Mouse (Mus musculus) cerebellum, adult 2 months (tissue): ENCODE measurements around the gene Tubal3. TPM values are rescaled to one million over a fixed set of nuclear protein-coding genes. Genes with fewer than 3 reads are reported as not detected.
"Not testable (repeated sequence)": the region's sequence is repeated elsewhere in the genome, so short reads cannot be mapped to it uniquely, and the experiment has no call there.

Source experiments
- DNase-seq, 2 experiments: peaks; one replicate each; pipeline ENCODE4 v3.0.0; 2021
- H3K27ac ChIP-seq: fragments of 200-500 bp; 2 replicates; pipeline ENCODE4 v1.5.1; 2012; ENCODE audit warnings: low read length, control low read depth, inconsistent platforms; ENCODE audit not compliant: insufficient read depth
- H3K27me3 ChIP-seq: fragments of 200-500 bp; 2 replicates; pipeline ENCODE4 v1.6.1; 2012; ENCODE audit warnings: inconsistent platforms, mild to moderate bottlenecking, low read length, moderate library complexity; ENCODE audit not compliant: control insufficient read depth, insufficient read depth
- H3K4me1 ChIP-seq: fragments of 200-500 bp; 2 replicates; pipeline ENCODE4 v1.6.1; 2011; ENCODE audit warnings: low read length; ENCODE audit not compliant: control insufficient read depth, insufficient read depth
- H3K4me3 ChIP-seq: fragments of 200-500 bp; replicated peaks from 2 replicates; pipeline ENCODE3; 2011; ENCODE audit warnings: mild to moderate bottlenecking, low read depth, low read length, control low read depth; ENCODE audit not compliant: insufficient read depth
- CTCF ChIP-seq: fragments of 200-500 bp; IDR thresholded peaks from 2 replicates; pipeline ENCODE4 v1.5.1; 2011; ENCODE audit warnings: low read depth, mild to moderate bottlenecking, control low read depth, low read length, moderate library complexity, borderline replicate concordance; ENCODE audit not compliant: insufficient read depth
- POLR2A ChIP-seq: fragments of 200-500 bp; IDR thresholded peaks from 2 replicates; pipeline ENCODE4 v1.6.1; 2011; ENCODE audit warnings: low read length, control low read depth, borderline replicate concordance; ENCODE audit not compliant: insufficient read depth
- WGBS: fragments of 180-500 bp; shearing (Covaris S2); methylation state at CpG from one replicate; pipeline ENCODE4 v1.1.7; 2018; 5-methylcytosine and 5-hydroxymethylcytosine counted together
- polyA plus RNA-seq: library from polyadenylated mRNA; depleted of rRNA; stranded (reverse); fragments of >200 nt; gene quantifications from 2 replicates; pipeline ENCODE4 v1.2.3, GENCODE M21; 2012

Gene Tubal3
- polyA plus RNA-seq, 1 experiment, result not detected

GRCm38 (mm10) chr13:3891479-3892087 lies 26.5 kb upstream of the Tubal3 start:
- H3K4me1 ChIP-seq, result no peaks in the 10 kb centered on the region
- no peak overlapping the region for H3K27ac ChIP-seq
- no peaks in the 10 kb centered on the region for H3K27me3 ChIP-seq
- TF ChIP-seq CTCF (no peak), POLR2A (no peak)
- no peak overlapping the region for H3K4me3 ChIP-seq
- WGBS, result 83% methylated on average over 8 of the region's 8 CpGs
- DNase-seq, result no peak

DNA sequence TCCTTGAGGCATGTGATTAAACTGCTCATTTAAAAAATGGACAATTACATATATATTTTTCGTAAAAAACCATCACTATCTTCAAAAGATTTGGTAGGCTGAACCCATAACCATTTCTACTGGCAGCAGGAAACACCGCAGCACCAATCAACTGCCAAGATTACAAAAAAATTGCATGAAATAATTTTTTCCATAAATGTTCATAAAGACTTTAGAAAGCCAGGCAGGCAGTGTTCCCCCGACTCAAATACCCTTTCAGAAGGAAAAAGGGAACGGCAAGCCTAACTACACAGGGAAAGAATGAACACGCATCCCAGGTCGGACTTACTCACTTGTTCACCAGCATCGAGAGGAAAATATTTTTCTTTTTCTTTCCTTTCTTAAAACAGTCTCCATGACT lies 25.5 kb upstream of the Tubal3 start:
- H3K27ac ChIP-seq, result no peak overlapping the region

DNA sequence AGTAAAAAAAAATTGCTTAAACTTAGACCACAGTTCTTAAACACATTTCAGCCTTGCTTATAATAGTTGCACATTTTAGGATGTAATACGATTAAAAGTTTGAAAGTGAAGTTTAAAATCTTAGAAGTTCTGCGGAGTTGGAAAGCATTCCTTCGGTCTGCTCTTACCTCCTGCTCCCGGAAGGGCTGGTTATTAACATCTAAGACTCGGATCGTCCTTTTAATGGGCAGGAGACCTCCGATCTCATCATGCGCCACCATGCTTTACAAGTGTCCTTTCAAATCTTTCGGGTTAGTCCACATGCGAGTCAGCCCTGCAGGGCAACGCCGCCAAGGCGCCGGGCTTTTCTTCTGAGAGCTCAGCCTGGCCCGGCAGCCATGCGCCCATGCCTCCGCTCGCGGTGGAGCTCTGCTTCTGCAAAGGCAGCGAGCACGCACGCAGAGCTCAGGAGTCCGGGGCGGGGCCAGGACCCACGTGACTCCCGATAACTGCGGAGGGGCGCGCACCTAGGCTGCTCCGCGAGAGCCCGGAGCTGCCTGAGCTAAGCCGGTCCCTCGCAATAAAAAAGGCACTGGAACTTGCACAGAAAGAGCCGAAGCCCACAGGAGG lies 24.8 kb upstream of the Tubal3 start:
- WGBS, result under 1% methylated on average over 35 of the region's 35 CpGs
- Histone ChIP-seq H3K4me3 (peak overlapping the region; percentile 74), H3K27ac (no peak overlapping the region), H3K4me1 (no peaks in the 10 kb centered on the region), H3K27me3 (no peaks in the 10 kb centered on the region)
- TF ChIP-seq POLR2A (peak; percentile 73), CTCF (no peak)
- peak; percentile 88 to 89 for DNase-seq

More for the DNA sequence above, 25.5 kb upstream of the Tubal3 start:
- Histone ChIP-seq H3K27me3 (no peaks in the 10 kb centered on the region), H3K4me1 (no peaks in the 10 kb centered on the region), H3K4me3 (peak overlapping the region; percentile 74)
- DNase-seq, result no peak
- 25% methylated on average over 7 of the region's 7 CpGs for WGBS
- TF ChIP-seq CTCF (no peak), POLR2A (no peak)

- no peak for DNase-seq
- no peak overlapping the region for H3K27ac ChIP-seq
- TF ChIP-seq CTCF (no peak), POLR2A (no peak)
- no peak overlapping the region for H3K4me3 ChIP-seq
- 85% methylated on average over 8 of the region's 8 CpGs for WGBS
- H3K27me3 ChIP-seq, result no peaks in the 10 kb centered on the region
- H3K4me1 ChIP-seq, result no peaks in the 10 kb centered on the region
Observed at GRCm38 (mm10) chr13:3894549-3894948, 23.5 kb upstream of the Tubal3 start.

GRCm38 (mm10) chr13:3895397-3895980 lies 22.6 kb upstream of the Tubal3 start:
- TF ChIP-seq CTCF (no peak), POLR2A (no peak)
- 86% methylated on average over 8 of the region's 8 CpGs for WGBS
- no peak overlapping the region for H3K4me3 ChIP-seq
- no peaks in the 10 kb centered on the region for H3K4me1 ChIP-seq
- H3K27me3 ChIP-seq, result no peaks in the 10 kb centered on the region
- no peak for DNase-seq
- no peak overlapping the region for H3K27ac ChIP-seq

- no peaks in the 10 kb centered on the region for H3K27me3 ChIP-seq
- no peak overlapping the region for H3K27ac ChIP-seq
- no peak for TF ChIP-seq CTCF
- no peak for DNase-seq
- H3K4me1 ChIP-seq, result no peaks in the 10 kb centered on the region
- no peak overlapping the region for H3K4me3 ChIP-seq
- 90% methylated on average over 6 of the region's 6 CpGs for WGBS
Observed at GRCm38 (mm10) chr13:3896032-3896431, 22.0 kb upstream of the Tubal3 start.

DNA sequence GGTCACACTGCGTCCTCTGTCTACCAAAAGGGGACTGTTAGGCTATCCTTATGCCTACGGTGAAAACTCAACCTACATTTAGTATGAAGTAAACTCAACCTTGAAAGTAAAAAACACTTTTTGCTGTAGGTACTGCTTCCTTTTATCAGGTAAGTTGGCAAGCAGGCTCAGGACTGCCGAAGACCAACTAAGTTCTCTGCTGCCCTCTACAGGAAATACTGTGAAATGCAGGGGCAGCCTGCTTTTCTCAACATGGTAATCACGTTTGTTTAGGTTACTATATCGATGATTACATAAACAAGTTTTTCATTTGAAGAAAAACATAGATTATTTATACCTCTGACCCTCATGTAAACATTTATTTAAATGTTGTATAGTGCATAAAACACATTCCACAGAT lies 21.2 kb upstream of the Tubal3 start:
- TF ChIP-seq CTCF (peak; percentile 80), POLR2A (no peak)
- peak; percentile 71 to 77 for DNase-seq
- WGBS, result 34% methylated on average over 5 of the region's 5 CpGs
- Histone ChIP-seq H3K27ac (no peak overlapping the region), H3K4me1 (no peaks in the 10 kb centered on the region), H3K27me3 (no peaks in the 10 kb centered on the region), H3K4me3 (no peak overlapping the region)

DNA sequence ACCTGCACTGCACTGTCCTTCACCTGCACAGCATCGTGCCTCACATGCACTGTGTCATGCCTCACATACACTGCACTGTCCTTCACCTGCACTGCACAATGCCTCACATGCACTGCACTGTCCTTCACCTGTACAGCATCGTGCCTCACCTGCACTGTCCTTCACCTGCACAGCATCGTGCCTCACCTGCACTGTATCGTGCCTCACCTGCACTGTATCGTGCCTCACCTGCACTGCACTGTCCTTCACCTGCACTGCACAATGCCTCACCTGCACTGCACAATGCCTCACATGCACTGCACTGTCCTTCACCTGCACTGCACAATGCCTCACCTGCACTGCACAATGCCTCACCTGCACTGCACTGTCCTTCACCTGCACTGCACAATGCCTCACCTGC lies 19.9 kb upstream of the Tubal3 start:
- not testable (repeated sequence) for H3K27me3 ChIP-seq, H3K4me3 ChIP-seq, DNase-seq, H3K4me1 ChIP-seq, H3K27ac ChIP-seq
- 92% methylated on average over 5 of the region's 5 CpGs for WGBS
